Mouse (Mus musculus) liver, embryonic 15.5 days (tissue): ENCODE results near the gene Mmel1. TPM values are rescaled to one million over a fixed set of nuclear protein-coding genes. Genes with fewer than 3 reads are reported as not detected.

Experiments used
- ATAC-seq: fragments of 200-750 bp; cut with Nextera tagmentation; 2 replicates; pipeline ENCODE4 v1.8.0; 2017; ENCODE audit warnings: moderate number of reproducible peaks, mild to moderate bottlenecking, moderate library complexity; ENCODE audit not compliant: insufficient read depth
- H3K27ac ChIP-seq: fragments of 300-500 bp; sonication (generic); replicated peaks from 2 replicates; pipeline ENCODE4 v1.5.1; 2015; ENCODE audit warnings: mild to moderate bottlenecking, inconsistent platforms
- H3K27me3 ChIP-seq: fragments of 300-500 bp; sonication (generic); 2 replicates; pipeline ENCODE4 v1.6.1; 2015; ENCODE audit warnings: mild to moderate bottlenecking, inconsistent platforms
- H3K36me3 ChIP-seq: fragments of 300-500 bp; sonication (generic); replicated peaks from 2 replicates; pipeline ENCODE4 v1.6.1; 2015; ENCODE audit warnings: moderate library complexity, mild to moderate bottlenecking, inconsistent platforms
- H3K4me1 ChIP-seq: fragments of 300-500 bp; sonication (generic); replicated peaks from 2 replicates; pipeline ENCODE4 v1.6.1; 2015; ENCODE audit warnings: inconsistent platforms
- H3K4me2 ChIP-seq: fragments of 300-500 bp; sonication (generic); 2 replicates; pipeline ENCODE4 v1.6.1; 2015; ENCODE audit warnings: moderate library complexity, mild to moderate bottlenecking, inconsistent platforms
- H3K4me3 ChIP-seq: fragments of 300-500 bp; sonication (generic); replicated peaks from 2 replicates; pipeline ENCODE4 v1.5.1; 2015; ENCODE audit warnings: mild to moderate bottlenecking, inconsistent platforms
- H3K9ac ChIP-seq: fragments of 300-500 bp; sonication (generic); 2 replicates; pipeline ENCODE4 v1.6.1; 2015; ENCODE audit warnings: moderate library complexity, mild to moderate bottlenecking, inconsistent platforms
- H3K9me3 ChIP-seq: fragments of 300-500 bp; sonication (generic); replicated peaks from 2 replicates; pipeline ENCODE4 v1.6.1; 2016; ENCODE audit warnings: inconsistent platforms
- WGBS: fragments of 180-500 bp; shearing (Covaris S2); methylation state at CpG from one replicate; pipeline ENCODE4 v1.1.7; 2015; ENCODE audit warnings: mixed read lengths; ENCODE audit not compliant: insufficient replicate concordance; 5-methylcytosine and 5-hydroxymethylcytosine counted together
- polyA plus RNA-seq: library from polyadenylated mRNA; unstranded; fragments of >200 nt; fragmentation: Nextera tagmentation; extraction: Ambion mirVana; gene quantifications from 2 replicates; pipeline ENCODE4 v1.2.1, GENCODE M21; 2015

The Mmel1 gene
- polyA plus RNA-seq, 1 experiment from 2014 or later, result 2.3 TPM

DNA sequence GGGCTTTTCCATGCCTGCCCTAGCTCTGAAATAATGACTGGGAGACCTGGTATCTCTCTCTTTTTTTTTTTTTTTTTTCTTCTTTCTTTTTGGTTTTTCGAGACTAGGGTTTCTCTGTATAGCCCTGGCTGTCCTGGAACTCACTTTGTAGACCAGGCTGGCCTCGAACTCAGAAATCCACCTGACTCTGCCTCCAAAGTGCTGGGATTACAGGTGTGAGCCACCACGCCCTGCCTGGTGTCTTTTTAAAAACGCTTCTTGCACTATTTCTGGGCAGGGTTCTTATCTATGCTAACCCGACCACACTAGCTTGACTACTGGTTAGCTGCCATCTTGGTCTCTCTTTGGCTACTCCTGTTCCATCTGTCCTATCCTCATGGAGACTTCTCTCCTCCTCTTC is 39.1 kb downstream of the Mmel1 start:
- no peak overlapping the region; the same call in 1 of the 2 replicates for H3K9ac ChIP-seq
- peaks cover 3% of the 10 kb centered on the region; the same call in 1 of the 2 replicates for H3K9me3 ChIP-seq
- peak overlapping the region; percentile 59; the same call in 1 of the 2 replicates for H3K4me2 ChIP-seq
- no peak for ATAC-seq
- H3K4me3 ChIP-seq, result no peak overlapping the region
- peaks cover 2% of the 10 kb centered on the region; the same call in 1 of the 2 replicates for H3K36me3 ChIP-seq
- peaks cover 86% of the 10 kb centered on the region for H3K4me1 ChIP-seq
- WGBS, result 39% methylated on average over 5 of the region's 5 CpGs
- peak overlapping the region; percentile 93 for H3K27ac ChIP-seq
- no peaks in the 10 kb centered on the region for H3K27me3 ChIP-seq

GRCm38 (mm10) chr4:154910606-154911522 is 41.5 kb downstream of the Mmel1 start:
- Histone ChIP-seq H3K4me3 (peak overlapping the region; percentile 36), H3K4me2 (peak overlapping the region; percentile 66), H3K36me3 (peaks cover 24% of the 10 kb centered on the region), H3K27ac (peak overlapping the region; percentile 98), H3K9me3 (peaks cover 3% of the 10 kb centered on the region; the same call in 1 of the 2 replicates), H3K27me3 (no peaks in the 10 kb centered on the region), H3K4me1 (peaks cover 91% of the 10 kb centered on the region), H3K9ac (peak overlapping the region; percentile 70)
- WGBS, result 26% methylated on average over 15 of the region's 15 CpGs
- ATAC-seq, result peak; percentile 70

DNA sequence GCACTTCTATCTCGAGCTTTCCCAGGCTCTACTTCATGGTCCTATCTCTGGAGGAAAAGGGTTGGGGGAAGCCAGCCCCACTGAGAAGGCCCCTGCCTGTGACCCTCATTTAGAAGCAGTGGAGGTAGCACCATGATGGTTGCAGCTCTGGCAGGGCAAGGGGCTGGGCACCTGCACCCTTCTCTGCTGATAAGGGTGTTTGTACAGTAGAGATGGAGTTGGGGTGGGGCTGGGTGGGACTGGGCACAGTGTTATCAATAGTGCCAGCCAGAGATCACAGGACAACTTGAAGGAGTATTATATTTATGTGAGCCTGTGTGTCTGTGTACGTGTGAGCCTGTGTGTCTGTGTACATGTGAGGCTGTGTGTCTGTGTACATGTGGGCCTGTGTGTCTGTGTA is 42.3 kb downstream of the Mmel1 start:
- Histone ChIP-seq H3K36me3 (peaks cover 32% of the 10 kb centered on the region), H3K9me3 (peaks cover 3% of the 10 kb centered on the region; the same call in 1 of the 2 replicates), H3K9ac (peak overlapping the region; percentile 70), H3K27ac (peak overlapping the region; percentile 98), H3K4me2 (peak overlapping the region; percentile 66), H3K4me3 (peak overlapping the region; percentile 36), H3K4me1 (peaks cover 92% of the 10 kb centered on the region), H3K27me3 (no peaks in the 10 kb centered on the region)
- 11% methylated on average over 2 of the region's 2 CpGs for WGBS
- peak; percentile 95 for ATAC-seq

- Histone ChIP-seq H3K9ac (peak overlapping the region; percentile 41), H3K4me1 (peaks cover 96% of the 10 kb centered on the region), H3K27ac (peak overlapping the region; percentile 98), H3K36me3 (peaks cover 54% of the 10 kb centered on the region), H3K4me3 (no peak overlapping the region), H3K9me3 (peaks cover 3% of the 10 kb centered on the region; the same call in 1 of the 2 replicates), H3K4me2 (no peak overlapping the region), H3K27me3 (no peaks in the 10 kb centered on the region)
- no peak for ATAC-seq
- 70% methylated on average over 3 of the region's 3 CpGs for WGBS
Measured at GRCm38 (mm10) chr4:154913845-154914244, 44.5 kb downstream of the Mmel1 start.

DNA sequence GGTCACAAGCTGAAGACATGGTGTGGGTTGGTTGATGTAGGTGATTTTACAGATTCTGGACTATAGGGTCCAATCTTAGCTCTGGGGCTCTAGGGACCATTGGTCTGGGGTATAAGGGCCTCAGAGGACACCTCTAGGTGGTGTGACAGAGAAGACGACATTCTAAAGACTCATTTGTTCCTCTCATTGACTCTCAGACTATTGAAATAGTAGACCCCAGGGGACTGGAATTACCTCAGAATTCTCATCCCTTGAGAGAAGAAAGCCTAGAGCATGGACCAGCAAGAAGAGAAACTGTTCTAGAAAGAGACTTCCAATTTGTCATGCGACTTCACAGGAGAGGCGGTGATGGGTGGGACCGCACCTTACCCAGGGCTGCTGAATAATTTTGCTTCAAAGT is 44.9 kb downstream of the Mmel1 start:
- peak overlapping the region; percentile 98 for H3K27ac ChIP-seq
- no peak overlapping the region for H3K9ac ChIP-seq
- peaks cover 58% of the 10 kb centered on the region for H3K36me3 ChIP-seq
- 91% methylated on average over 4 of the region's 4 CpGs for WGBS
- H3K27me3 ChIP-seq, result no peaks in the 10 kb centered on the region
- peaks cover 3% of the 10 kb centered on the region; the same call in 1 of the 2 replicates for H3K9me3 ChIP-seq
- H3K4me3 ChIP-seq, result no peak overlapping the region
- no peak overlapping the region for H3K4me2 ChIP-seq
- peaks cover 95% of the 10 kb centered on the region for H3K4me1 ChIP-seq
- ATAC-seq, result no peak

GRCm38 (mm10) chr4:154914707-154915106 is 45.3 kb downstream of the Mmel1 start:
- Histone ChIP-seq H3K9ac (peak overlapping the region; percentile 8; the same call in 1 of the 2 replicates), H3K27ac (peak overlapping the region; percentile 98), H3K27me3 (no peaks in the 10 kb centered on the region), H3K9me3 (peaks cover under 1% of the 10 kb centered on the region; the same call in 1 of the 2 replicates), H3K4me3 (no peak overlapping the region), H3K36me3 (peaks cover 61% of the 10 kb centered on the region), H3K4me2 (0 out of 2 replicates have a peak overlapping the region, but pooled peaks have one; percentile 9), H3K4me1 (peaks cover 91% of the 10 kb centered on the region)
- WGBS, result 35% methylated on average over 3 of the region's 3 CpGs
- ATAC-seq, result no peak

DNA sequence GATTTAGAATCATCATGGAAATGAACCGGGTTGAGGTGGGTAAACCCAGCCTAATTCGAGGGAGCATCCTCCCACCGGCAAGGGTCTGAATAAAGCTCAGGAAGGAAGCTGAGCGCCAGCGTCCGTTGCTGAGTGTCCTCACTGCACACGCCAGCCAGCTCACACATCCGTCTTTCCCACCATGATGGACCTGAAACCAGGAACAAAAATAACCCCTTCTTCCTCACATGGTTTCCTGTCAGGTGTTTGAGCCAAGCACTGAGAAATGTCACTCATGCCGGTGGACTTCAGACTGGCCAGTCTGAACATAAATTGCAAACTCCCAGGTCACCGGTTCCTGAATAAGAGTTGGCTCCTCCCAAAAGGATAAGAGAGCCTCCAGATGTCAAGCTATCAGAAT is 45.9 kb downstream of the Mmel1 start:
- no peak overlapping the region for H3K4me3 ChIP-seq
- WGBS, result 33% methylated on average over 10 of the region's 10 CpGs
- no peak for ATAC-seq
- H3K27ac ChIP-seq, result peak overlapping the region; percentile 98
- H3K27me3 ChIP-seq, result no peaks in the 10 kb centered on the region
- peak overlapping the region; percentile 9; the same call in 1 of the 2 replicates for H3K4me2 ChIP-seq
- peaks cover 85% of the 10 kb centered on the region for H3K4me1 ChIP-seq
- peaks cover 67% of the 10 kb centered on the region for H3K36me3 ChIP-seq
- 0 out of 2 replicates have a peak overlapping the region, but pooled peaks have one; percentile 12 for H3K9ac ChIP-seq
- H3K9me3 ChIP-seq, result no peaks in the 10 kb centered on the region

DNA sequence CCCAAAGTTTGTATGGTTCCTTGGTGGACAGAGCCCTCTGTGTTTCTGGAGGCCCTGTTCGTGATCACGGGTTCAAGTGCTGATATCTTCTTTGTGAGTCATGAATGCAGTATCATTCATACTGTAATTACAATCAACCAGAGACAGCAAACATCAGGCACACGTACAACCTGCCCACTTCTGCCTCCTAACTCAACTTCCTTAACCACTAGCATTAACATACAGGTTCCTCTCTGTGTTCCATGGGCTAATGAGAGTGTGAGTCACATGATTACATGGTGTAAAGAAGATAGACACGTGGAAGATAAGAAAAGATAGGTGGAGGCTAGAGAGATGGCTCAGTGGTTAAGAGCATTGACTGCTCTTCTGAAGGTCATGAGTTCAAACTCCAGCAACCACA is 47.3 kb downstream of the Mmel1 start:
- Histone ChIP-seq H3K4me2 (peak overlapping the region; percentile 0; the same call in 1 of the 2 replicates), H3K4me3 (no peak overlapping the region), H3K9me3 (no peaks in the 10 kb centered on the region), H3K27me3 (no peaks in the 10 kb centered on the region), H3K4me1 (peaks cover 81% of the 10 kb centered on the region), H3K27ac (peak overlapping the region; percentile 98), H3K36me3 (peaks cover 80% of the 10 kb centered on the region), H3K9ac (0 out of 2 replicates have a peak overlapping the region, but pooled peaks have one; percentile 15)
- ATAC-seq, result peak; percentile 14; the same call in 1 of the 2 replicates
- WGBS, result 49% methylated on average over 4 of the region's 4 CpGs

GRCm38 (mm10) chr4:154922291-154922690 is 52.9 kb downstream of the Mmel1 start:
- H3K4me2 ChIP-seq, result peak overlapping the region; percentile 87
- peak overlapping the region; percentile 70 for H3K4me3 ChIP-seq
- no peaks in the 10 kb centered on the region for H3K27me3 ChIP-seq
- no peaks in the 10 kb centered on the region for H3K9me3 ChIP-seq
- 92% methylated on average over 4 of the region's 4 CpGs for WGBS
- peaks cover 97% of the 10 kb centered on the region for H3K36me3 ChIP-seq
- H3K4me1 ChIP-seq, result peaks cover 79% of the 10 kb centered on the region
- no peak for ATAC-seq
- peak overlapping the region; percentile 25 for H3K9ac ChIP-seq
- peak overlapping the region; percentile 56 for H3K27ac ChIP-seq

- Histone ChIP-seq H3K9ac (peak overlapping the region; percentile 25), H3K9me3 (no peaks in the 10 kb centered on the region), H3K36me3 (peaks cover 91% of the 10 kb centered on the region), H3K4me1 (peaks cover 75% of the 10 kb centered on the region), H3K27ac (peak overlapping the region; percentile 56), H3K4me3 (peak overlapping the region; percentile 70), H3K27me3 (no peaks in the 10 kb centered on the region), H3K4me2 (peak overlapping the region; percentile 87)
- no peak for ATAC-seq
- WGBS, result 83% methylated on average over 5 of the region's 5 CpGs
Measured at GRCm38 (mm10) chr4:154922931-154923330, 53.5 kb downstream of the Mmel1 start.

- H3K9ac ChIP-seq, result peak overlapping the region; percentile 91
- H3K36me3 ChIP-seq, result peaks cover 67% of the 10 kb centered on the region
- no peak for ATAC-seq
- H3K9me3 ChIP-seq, result no peaks in the 10 kb centered on the region
- peak overlapping the region; percentile 70 for H3K4me3 ChIP-seq
- peak overlapping the region; percentile 87 for H3K4me2 ChIP-seq
- H3K27me3 ChIP-seq, result no peaks in the 10 kb centered on the region
- H3K4me1 ChIP-seq, result peaks cover 87% of the 10 kb centered on the region
- 60% methylated on average over 4 of the region's 4 CpGs for WGBS
- peak overlapping the region; percentile 95 for H3K27ac ChIP-seq
Measured at GRCm38 (mm10) chr4:154925413-154925812, 56.0 kb downstream of the Mmel1 start.
